Mouse (Mus musculus): ENCODE data around the gene Ociad2.

DNA sequence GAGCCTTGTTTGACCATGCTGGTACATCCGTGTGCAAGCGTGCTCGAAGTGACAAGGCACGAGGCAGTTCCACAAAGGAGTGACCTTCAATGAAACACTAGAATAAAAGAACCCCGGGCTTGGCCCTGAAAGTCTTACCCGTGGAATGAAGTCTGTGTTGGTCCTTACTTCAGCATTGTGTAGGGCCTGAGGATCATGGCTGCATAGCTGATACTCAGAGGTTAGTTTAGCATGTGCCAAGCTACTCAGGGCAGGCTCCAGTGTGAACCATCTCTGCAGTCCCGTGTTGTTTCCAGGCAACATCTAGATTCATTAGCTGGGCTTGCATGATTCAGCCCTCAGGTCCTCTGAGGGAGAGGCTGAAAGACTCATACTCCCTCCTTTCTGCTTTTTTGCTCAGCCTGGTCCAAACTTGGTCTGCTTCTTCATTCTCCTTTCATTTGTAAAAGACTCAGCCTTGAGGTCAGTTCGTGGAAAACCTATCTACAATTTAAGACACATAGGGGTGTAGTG is at the start of gene Ociad2:
- TF ChIP-seq POLR2A (IDR thresholded peaks at IDR 0.05; ENCODE audit: control insufficient read depth, low read depth, low read length) = no peak
- no peak for TF ChIP-seq CTCF (IDR thresholded peaks at IDR 0.05; ENCODE audit: control insufficient read depth, insufficient read depth, insufficient replicate concordance, low read depth, low read length)
